Mouse (Mus musculus) megakaryocyte-erythroid progenitor cell, adult 5-6 weeks (primary cell): ENCODE measurements around the gene Hyal5. TPM values are rescaled to one million over a fixed set of nuclear protein-coding genes. Genes with fewer than 3 reads are reported as not detected.

Source experiments
- ATAC-seq: replicated peaks from 2 replicates; pipeline ENCODE4 v1.8.0; 2016; ENCODE audit warnings: mild to moderate bottlenecking, inconsistent platforms; ENCODE audit not compliant: severe bottlenecking, poor library complexity, low FRiP score, low TSS enrichment
- total RNA-seq, 2 experiments: library from RNA; stranded (forward) in 1 of 2; stranded (reverse) in 1 of 2; fragments of 200-1000, 215-1000 nt in 1 of 2; fragments of >200 nt in 1 of 2; fragmentation: Nextera tagmentation in 1 of 2; gene quantifications; 2 replicates each; pipeline ENCODE4 v1.2.3; 2014 to 2017

Hyal5 gene
- total RNA-seq (2014; fragmentation: Nextera tagmentation) = not detected in 2 replicates
- total RNA-seq (2017) = not detected in 2 replicates

DNA sequence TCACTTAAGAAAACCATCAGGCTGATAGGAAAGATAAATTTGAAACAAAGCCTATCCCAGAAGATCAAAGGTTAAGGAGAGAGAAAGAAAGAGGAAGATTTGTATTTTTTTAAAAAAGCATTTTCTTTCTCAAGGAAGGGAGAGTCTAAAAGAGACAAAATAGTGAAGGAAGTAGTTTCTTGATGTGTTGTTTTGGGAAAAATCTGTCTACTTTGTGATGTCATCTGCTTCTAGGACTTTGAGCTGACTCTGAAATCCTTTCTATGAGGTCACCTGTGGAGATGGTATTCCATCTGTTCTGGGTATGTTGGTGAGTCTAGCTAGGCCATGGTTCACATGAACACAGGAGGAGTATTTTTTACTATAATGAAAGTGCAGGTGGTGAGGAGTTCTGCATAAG lies at the start of gene Hyal5:
TSS of gene Hyal5 (plus strand) at position 301 of the 400 bp plus-strand sequence.
- ATAC-seq = no peak

DNA sequence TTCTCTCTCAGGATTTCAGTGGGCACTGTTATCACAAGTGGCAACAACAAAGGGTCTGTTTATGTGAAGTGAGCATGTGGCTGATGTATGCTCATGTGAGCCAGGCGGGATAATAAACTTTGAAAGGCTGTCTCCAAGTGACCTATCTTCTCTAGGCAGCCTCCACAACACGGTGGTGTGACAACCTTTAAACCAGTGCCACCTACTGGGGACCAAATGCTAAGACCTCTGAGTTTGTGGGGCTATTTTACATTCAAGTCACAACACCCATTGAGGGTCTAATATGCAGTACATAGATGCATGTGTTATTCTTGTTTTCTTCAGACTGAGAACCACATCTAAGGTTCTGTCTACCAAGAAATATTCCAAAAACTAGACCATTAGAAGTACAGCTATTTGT lies 35.7 kb upstream of the Hyal5 start:
- no peak for ATAC-seq

DNA sequence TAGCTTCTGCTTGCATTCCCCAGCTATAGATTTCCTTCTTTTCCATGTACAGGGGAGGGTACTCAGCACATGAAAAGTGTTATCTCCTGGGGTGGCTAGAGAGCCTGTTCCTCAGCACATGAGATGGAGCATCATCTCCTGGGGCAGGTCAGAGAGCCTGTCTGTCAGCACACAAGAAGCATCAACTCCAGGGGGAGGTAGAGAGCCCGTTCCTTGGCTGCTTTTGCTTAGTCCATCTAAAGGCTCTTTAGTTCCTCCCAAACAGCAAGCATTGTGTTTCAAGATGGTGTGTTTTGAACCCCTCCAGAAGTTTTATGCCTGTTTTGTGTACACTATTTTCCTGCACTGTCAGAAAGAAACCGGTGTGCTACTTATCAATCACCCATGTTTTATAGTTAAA lies 2.5 kb downstream of the Hyal5 start:
- ATAC-seq = no peak

DNA sequence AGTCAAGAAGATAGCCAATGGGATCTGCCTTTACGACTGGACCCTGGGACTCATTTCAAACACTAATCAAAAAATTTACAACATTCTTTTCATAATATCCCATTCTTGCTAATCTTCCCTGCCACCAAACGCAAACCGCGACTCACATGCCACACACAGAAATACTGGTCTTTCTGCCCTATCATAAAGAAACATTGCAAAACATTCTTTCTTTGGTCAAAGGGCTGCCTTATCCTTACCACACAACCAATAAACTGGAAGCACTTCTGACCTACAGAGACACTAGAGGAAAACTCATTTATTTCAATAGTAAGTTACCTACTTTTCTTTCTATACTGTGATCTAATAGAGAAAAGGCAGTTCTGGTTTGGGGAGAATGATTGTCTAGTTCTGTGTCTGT lies 5.9 kb downstream of the Hyal5 start:
- no peak for ATAC-seq

DNA sequence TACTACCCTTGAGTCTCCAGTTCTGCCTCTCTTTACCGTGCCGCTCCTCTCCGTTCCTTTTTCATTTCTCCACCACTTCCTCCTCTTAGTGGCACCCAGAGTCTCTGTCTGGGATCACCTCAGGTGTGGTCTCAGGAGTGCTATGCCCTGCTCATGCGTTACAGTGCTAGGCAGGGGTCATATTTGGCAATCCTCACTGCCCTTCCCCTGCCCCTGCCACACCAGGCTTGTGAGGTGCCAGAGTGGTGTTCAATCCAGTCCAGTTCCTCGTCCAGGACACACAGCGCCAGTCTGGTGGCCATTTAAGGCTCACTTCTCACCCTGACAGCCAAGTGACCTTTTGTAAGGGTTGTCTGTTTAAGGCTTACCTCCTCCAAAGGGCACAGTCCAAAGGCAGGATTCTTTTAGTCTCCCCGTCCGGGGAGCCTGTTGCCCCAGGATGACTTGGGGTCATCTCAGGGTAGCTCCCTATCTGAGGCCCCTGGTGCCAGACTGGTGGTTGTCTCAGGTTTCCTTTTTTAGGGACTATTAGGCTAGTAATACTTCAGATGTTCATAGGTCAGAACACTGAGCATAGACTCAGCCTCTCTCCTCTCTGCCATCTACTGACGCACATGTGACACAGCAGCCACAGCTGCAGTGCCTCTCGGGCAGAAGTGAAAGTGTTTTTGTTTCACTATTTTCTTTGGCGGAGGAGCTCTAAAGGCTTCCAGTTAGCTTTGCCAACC lies 36.5 kb downstream of the Hyal5 start:
- ATAC-seq = peak; percentile 94

DNA sequence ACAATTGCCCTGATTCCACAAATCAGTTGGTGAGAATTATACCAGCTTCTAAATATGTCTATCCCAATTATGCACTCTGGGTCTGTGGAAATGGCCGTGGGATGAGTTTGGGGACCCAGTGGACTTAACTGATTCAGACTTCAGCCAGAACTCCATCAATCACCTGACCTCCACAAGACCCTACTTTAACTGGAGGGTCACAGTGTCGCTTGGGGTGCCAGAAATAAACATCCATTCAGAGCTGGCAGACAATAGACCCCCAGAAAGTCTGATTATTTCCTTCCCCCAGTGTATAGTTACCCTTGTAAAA lies 37.0 kb downstream of the Hyal5 start:
- peak; percentile 68 for ATAC-seq

DNA sequence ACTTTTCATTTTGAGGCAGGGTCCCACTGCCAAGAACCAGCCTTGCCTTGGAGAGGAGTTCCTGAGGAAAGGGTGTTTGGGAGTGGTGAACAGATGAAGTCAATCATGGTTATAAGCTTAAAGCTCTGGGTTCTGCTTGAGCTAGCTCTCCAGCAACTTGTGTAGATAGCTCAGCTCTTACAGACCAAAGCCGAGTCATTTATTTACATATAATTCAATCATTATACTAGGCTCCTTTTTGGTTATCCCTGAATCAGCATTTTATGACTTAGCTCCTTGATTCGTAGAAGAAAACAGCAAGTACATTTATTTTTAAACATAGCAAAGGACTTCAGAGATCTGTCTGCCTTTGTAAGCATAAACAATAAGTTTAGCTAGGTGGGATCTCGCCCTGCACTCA lies 47.3 kb downstream of the Hyal5 start:
- no peak for ATAC-seq

DNA sequence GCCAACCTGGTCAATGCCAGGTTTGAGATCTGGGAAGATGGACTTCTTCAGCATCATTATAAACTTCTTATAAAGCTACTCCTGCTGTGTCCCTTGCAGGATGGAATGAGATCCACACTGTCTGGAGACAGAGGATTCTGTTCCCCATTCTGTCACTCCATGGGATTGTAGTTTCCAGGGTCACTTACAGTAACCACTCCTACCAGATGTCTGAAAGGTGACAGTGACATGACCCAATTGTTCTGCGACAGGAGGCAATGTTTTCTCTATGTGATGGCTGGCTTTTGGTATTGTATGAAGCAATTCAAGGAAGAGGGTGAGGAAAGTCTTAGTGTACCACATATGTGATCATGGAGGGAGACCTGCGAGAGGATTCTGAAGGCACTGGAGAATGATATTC lies 50.0 kb downstream of the Hyal5 start:
- no peak for ATAC-seq

DNA sequence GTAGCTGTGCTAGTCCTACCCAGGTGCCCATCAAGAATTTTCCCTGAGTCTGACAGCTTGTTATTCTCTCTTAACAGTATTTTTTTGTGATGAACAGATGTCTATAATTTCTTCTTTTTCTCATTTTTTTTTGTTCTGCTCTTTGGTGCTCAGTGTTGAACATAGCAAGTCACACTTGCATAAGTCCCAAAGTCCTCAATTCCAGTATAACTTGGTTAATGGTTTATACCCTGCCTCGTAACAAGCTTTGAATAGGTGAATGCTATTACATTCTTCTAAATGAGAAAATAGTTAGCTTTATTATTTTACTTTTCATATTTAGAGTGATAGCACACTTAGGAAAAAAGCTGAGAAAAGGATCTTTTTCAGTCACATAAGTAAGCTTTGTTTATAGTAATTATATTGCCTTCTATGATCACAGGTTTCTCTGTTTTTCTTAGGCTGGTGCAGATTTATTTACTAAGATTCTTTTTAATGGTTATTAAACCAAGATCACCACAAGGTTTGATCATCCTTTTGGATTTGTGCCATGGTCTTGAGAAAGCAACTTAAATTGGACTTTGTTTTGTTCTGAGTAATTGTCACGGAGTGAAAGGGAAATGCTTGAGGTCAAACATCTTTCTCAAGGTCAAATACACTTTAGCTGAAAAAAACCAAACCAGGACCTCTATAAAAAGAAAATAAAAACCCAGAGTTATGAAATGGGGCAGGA lies 52.4 kb downstream of the Hyal5 start:
- ATAC-seq = no peak

DNA sequence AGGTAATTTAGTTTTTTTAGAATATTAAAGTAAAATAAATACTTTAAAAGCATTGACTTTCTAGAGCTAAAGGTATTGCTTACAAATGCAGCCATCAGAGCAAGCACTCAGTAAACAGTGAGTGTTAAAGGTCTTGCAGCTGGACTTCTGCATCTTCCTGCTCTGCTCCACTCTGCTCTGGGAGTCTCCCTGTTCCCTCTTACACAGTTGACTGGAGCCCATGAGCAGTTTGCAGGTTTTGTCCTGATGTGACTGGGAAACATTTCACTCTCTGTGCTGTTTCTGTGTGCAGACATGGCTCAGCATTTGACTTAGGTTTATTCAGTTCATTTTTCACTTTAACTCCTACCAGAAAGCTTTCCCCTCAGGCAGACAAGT lies 52.9 kb downstream of the Hyal5 start:
- no peak for ATAC-seq

DNA sequence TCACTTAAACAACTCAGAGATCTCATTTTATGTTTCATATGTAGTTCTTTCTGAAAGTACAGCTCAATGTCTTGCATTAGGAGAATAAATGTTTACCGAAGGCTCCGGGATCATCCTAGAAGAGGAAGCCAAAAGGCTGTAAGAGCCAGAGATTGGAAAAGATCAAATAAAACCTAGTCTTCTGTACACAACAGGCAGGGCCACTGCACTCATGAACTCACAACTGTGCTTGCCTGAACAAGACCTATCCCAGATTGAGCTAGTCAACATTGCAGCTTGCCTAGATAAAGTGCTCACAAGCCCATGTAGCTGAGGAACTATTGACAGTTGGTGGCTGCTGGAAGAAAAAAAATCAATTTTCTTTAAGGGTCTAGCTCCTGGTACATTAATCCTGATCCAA lies 55.8 kb downstream of the Hyal5 start:
- ATAC-seq = no peak

DNA sequence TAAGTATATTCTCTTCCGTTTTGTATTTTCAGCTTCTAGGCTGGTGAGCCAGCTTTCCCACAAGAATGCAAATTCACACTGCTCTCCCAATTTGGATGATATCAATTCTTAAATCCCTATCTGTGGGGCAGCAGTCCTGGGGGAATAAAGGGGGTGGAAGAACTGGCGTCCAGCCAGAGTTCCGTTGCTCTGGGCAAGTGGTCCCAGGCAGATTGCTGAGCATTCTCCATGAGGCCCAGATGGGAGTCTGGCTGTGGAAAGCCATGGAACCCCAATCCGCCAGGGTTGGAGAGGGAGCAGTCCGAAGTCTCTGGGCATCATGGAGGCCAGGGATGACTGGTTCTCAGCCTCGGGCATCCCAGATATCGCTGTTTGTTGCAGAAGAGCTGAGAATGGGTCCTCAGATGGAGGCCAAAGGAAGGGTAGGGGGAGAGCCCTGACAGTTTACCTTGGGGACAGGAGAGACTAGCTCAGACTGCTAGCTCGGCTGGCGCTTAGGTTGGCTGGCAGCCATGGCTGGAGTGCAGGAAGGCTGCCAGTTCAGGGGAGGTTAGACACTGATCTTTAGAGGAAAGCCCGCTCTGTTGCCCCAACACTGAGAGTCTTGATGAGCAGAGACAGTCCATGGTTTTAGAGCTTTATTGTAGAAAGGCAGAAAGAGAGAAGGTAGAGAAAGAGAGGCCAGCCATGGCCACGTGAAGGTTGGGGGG lies 67.4 kb downstream of the Hyal5 start:
- ATAC-seq = no peak

Other genes starting within 250 kb of the Hyal5 start
- gene Wasl, start 193.0 kb upstream of the Hyal5 start, total RNA-seq (2014; fragmentation: Nextera tagmentation) = 17.3 and 34.0 TPM in 2 replicates
- 6.4 and 12.0 TPM in 2 replicates for gene Wasl, start 193.0 kb upstream of the Hyal5 start, total RNA-seq (2017)
- gene Hyal6, start 124.8 kb upstream of the Hyal5 start, total RNA-seq (2014; fragmentation: Nextera tagmentation) = not detected in 2 replicates
- not detected in 2 replicates for gene Hyal6, start 124.8 kb upstream of the Hyal5 start, total RNA-seq (2017)
- gene Hyal4, start 109.7 kb upstream of the Hyal5 start, total RNA-seq (2014; fragmentation: Nextera tagmentation) = not detected in 2 replicates
- gene Hyal4, start 109.7 kb upstream of the Hyal5 start, total RNA-seq (2017) = not detected in 2 replicates
- not detected in 2 replicates for gene Spam1, start 66.8 kb upstream of the Hyal5 start, total RNA-seq (2014; fragmentation: Nextera tagmentation)
- not detected in 2 replicates for gene Spam1, start 66.8 kb upstream of the Hyal5 start, total RNA-seq (2017)
- gene Tmem229a, start 98.3 kb downstream of the Hyal5 start, total RNA-seq (2014; fragmentation: Nextera tagmentation) = not detected in 2 replicates
- gene Tmem229a, start 98.3 kb downstream of the Hyal5 start, total RNA-seq (2017) = not detected in 2 replicates